Mouse (Mus musculus): ENCODE measurements at regions not wholly inside any gene's neighbourhood (a gene's known extent, or its start where the extent isn't known, plus 50 kb on each side); places are given as distances from the start of the nearest gene placed in this dataset.
"Not testable (repeated sequence)": the region's sequence is repeated elsewhere in the genome, so short reads cannot be mapped to it uniquely, and the experiment has no call there.

DNA sequence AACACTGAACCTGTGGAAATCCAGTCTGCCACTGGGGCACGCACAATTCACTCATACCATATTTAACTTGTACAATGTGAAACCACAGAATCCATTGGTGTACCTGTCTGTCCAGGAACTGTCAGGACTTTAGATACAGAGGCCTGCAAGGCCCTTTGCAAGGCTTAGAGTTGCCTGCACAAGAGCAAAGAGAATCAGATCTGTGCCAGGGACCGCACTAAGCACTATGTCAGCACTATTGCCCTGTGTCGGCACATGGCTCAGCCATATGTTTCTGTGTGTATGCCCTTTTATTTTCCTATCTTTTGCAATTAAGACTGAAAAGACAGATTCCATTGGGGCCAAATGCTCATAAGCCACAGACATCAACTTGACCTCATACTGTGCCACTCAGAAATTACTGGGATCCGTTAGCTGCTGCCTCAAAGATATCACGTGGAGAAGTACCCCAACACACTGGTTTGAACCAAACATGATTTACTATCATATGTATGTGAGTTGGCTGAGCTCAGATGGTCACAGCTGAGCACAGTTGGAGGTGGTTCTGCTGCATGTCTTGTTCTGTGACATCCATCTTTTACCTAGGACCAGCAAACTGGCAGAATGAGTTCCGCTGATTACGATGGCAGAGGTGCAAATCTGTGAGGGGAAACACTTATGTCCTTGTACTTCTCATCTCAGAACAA, 181.7 kb upstream of the Prkcq start:
- no peak for DNase-seq (ENCODE audit: low spot score)

DNA sequence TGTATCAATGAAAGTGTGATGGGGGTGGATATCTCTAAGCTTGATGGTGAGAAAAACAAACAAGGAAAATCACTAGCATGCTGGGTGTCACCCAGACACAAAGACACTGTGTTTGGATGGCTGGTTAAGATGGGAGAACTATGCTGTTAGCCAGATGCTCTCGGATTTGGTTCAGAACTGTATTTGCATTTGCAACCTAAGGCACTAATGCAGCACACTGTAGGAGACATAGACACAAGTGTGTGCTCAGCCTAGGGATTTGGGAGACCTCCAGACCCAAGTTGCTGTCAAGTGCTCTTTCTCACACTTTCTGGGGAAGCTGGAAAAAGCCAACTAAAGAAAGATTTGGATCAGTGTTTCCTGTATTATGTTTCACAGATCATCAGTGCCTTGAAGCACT, 173.1 kb upstream of the Prkcq start:
- DNase-seq (ENCODE audit: low spot score) = no peak

DNA sequence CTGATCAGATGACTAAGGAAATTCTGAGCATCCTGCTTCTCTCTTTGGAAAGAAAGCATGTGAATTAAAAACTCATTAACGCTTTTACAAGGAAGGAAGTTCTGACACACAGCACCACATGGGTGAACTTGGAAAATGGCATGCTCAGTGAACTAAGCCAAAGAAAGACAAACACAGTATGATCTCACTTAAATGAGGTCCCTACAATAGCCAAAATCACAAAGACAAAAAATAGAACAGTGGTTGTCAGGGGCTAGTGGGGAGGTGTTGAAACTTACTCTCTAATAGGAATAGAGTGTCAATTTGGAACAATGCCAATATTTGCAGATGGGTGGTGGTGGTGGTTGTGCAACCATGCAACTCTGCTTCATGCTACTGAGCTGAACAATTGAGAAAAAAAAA, 172.7 kb upstream of the Prkcq start:
- DNase-seq (ENCODE audit: low spot score) = no peak

DNA sequence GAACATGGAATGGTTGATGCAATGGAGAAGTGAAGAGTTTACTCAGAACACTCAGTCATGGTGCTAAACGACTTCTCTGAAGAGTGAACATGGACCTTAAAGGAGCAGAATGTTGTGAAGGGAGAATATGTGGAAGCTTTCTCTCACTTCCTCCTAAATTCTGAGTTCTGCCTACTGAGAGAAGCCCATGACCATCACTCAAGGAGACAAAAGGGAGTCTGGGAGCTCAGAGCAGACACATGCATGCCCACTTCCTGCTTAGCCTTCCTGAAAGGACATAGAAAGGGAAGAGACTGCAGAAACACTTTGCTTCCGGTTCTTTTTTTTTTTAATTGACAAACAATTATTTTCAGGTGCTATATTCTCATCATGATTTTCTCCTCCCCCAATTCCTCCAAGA, 166.1 kb upstream of the Prkcq start:
- no peak for DNase-seq (ENCODE audit: low spot score)

DNA sequence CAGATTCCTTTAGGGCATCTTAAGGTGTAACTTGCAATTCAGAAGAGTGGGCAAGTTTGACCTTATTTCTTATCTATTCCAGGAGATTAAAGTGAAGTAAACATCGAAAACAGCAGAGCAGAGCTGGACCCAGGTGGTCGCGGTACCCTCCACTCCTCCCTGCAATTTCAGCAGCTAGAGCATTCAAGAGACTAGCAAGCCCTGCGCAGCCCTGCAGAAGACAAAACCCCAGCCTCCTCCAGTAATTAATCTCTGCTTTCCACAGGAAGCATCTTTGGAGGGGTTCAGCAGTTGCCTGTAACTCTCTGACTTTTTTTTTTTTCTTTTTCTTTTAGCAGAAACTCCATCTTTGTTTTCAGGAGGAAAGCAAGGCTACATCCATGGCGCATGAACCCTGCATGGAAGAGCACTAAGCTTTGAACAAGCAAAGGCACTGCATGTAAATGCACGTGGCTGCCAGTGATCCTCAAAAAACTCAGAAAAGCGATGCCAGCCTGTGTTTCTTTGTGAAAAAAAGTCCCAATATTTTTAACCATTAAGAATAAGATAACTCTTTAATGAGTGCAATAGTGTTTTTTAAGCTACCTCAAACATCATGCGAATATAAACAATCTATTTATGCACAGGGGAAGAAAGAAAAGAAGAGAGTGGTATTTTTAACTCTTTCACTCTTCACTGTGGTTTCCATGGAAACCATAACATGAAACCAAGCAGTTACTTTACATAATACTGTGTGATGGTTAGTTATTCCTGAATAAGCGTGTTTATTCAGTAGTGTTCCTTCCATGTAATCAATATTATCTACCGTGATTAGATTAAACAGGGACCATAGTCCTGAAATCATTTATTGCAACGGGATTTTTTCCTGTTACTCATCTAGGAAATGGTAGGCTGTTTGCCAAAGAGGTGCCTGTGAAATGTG, 160.6 kb upstream of the Prkcq start:
- DNase-seq (ENCODE audit: low spot score) = no peak

DNA sequence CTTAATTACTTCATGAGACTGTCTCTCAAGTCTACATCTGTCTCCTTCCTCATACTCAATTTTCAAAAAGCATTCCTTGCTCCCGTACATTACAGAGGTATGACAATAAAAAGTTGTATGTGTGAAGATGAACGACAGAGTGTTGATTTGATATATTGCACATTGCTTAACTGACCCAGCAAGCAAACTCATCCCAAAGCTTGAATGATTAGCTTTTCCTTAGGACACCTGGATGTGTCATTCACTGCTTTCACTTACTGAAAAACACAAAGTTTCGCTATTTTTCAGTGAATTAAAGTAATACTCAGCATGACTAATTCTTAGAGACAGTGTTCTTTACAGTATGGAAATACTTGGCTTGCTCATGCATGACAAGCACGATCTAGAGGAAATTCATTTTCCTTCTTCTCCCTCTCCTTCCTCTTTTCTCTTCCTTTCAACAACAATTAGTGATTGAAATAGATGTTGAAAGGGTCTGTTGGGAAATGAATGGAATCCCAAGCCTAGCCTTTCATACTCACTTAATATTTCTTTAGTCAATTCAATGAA, 159.5 kb upstream of the Prkcq start:
- no peak for DNase-seq (ENCODE audit: low spot score)

DNA sequence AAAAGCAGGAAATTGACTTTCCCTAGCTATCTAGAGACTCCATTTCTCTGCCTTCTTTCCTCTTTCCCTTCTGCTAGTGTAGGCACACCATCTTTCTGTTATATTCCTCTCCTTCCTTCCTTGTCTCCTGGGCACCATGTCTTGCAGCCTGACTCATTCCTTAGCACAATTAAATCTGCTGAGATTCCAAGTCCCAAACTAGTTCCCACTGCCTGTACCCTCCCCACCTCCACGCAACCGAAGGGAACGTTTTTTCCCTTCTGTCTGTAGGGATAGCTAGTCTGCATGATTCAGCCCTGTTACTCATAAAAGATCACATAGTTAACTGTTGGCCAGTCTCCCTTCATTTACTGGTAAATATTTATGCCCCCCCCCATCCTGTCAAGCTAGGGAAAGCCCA, 158.8 kb upstream of the Prkcq start:
- no peak for DNase-seq (ENCODE audit: low spot score)

DNA sequence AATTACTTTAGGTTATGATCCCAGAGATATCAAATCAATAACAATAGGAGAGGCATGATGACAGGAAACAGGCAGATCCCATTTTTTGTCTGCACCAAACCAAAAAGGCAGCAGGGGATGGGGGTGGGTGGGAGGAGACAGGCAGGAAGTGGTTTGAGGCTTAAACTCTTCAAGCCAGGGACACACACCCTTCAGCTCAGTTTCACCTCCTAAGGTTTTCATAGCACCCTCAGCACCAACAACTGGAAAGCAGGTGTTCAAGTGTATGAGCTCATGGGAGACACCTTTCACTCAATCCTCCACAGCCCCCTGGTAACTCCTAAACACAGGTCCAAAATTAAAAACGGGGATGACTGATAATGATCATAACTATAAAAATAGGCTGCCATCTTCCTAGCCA, 155.5 kb upstream of the Prkcq start:
- no peak for DNase-seq (ENCODE audit: low spot score)

DNA sequence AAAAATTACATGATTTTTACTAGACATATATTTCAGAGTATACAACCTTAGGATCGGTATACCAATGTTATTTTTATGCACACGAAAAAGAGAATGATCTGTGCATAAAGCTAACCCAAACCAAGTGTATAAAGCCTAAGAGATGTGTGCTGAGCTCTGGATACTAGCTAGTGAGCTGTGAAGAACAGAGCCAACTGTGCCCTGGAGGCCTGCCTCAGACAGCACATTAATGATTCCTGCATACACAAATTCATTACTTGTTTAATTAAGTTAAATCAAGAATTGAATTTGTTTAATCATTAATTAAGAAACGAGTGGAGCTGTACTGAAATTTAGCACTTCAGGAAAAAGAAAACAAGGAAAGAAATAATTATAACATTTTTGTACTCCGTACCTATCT, 139.0 kb upstream of the Prkcq start:
- DNase-seq (ENCODE audit: low spot score) = no peak

DNA sequence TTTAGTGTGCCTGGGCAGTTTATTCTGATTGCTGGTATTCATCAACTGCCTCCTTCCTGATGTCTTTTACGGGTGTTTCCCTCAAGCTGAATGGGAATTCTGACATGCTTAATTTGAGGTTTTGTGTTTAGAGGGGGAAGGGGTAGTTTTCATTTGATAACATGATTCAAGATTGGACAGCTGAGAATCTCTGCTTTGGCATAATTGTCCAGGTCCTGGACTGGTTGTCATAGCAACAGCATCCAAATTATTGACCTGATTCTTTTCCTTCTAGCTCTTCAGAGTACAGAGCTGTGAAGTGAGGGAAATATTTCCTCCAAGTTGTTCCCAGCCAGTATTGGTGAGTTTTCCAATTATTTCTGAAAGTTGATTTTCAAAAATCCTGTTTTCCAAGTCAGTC, 137.7 kb upstream of the Prkcq start:
- no peak for DNase-seq (ENCODE audit: low spot score)

DNA sequence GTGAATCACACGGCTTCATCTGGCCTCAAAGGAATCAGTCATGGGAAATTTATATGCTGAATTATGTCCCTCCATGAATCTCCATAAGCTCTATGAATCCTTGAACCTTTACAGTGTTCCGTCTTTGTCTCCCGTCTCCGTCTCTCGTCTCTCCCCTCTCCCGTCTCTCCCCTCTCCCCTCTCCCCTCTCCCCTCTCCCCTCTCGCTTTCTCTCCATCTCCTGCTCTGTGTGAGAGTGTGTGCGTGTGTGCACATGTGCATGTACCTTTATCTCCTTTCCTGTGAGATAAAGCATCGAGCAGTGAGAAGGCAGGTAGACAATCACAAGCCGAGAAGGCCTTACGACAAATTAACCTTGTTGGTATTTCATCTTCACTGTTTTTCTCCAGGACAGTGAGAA, 134.6 kb upstream of the Prkcq start:
- DNase-seq (ENCODE audit: low spot score) = no peak

DNA sequence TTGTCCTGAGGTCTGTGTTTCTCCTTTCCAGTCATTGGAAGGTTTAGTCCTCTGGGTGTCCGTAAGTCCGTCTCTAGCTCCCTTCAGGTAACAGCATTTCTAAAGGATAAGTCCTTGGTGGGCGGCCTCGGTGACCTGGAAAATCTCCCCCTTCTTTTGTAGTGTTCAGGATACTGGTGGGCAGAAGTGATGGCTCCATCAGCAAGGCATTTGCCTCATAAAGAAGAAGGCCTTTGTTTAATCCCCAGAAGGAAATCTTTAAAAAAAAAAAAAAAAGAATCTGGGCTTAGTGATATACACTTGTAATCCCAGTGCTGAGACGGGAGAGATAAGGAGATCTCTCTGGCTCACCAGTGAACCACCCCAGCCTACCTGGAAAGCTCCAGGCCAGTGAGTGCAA, 133.5 kb upstream of the Prkcq start:
- no peak for DNase-seq (ENCODE audit: low spot score)

DNA sequence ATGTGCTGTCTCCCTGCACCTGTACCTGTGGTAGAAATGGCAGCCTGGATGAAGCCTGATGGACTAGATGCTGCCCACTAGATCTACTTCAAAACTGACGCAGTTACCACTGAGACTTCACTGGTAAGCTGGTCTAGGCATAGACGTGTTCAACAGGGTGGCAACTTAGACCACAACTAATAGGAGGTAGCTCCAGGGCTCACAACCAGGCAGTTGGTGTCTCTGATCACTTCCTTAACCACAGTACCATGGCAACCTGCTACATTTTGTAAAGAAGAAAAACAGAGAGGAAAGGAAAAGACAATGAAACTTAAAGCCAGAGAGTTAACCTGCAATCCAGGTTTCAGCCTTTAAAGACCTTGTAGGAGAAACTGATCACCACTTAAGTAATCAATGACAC, 131.9 kb upstream of the Prkcq start:
- no peak for DNase-seq (ENCODE audit: low spot score)

DNA sequence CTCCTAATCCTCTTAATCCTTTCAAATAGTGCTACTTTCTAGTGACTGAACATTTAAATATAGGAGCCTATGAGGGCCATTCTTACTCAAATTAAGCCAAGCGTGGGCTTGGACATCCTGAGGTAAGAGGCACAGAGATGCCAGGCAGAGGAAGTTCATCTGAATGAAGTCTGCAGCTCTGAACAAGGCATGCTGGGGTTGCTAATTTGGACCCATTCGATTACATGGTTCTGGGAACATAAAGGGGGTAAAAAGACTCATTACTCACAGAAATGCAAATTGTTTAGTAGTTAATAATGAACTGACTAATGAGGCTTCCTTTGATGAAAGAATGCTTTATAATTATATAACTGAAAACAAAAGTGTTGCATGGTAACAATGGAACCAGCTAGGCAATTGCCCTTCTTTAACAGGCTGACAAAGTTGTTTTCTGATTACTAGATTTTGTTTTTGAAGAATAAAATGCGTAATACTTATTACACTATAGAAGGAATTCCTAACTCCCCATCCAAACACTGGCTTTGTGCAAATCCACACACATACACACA, 127.1 kb upstream of the Prkcq start:
- no peak for DNase-seq (ENCODE audit: low spot score)

DNA sequence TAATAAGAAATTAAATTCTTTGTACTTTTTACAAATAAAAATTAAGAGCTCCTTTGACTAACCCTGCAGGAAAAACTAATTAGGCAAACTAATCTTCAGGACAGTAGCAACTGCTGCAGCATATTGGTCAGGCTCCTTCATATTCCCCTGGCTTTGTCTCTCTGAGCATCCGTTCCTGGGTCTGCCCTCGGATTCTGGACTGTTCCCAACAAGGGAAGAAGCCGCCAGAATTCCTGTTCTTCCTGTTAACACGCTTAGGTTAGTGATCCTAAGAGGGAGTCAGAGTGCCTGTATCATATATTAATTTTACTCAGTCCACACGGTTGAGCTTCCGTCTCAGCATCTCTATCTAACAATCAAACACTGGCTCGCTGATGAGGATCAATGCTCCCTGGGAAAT, 120.3 kb upstream of the Prkcq start:
- DNase-seq (ENCODE audit: low spot score) = no peak

DNA sequence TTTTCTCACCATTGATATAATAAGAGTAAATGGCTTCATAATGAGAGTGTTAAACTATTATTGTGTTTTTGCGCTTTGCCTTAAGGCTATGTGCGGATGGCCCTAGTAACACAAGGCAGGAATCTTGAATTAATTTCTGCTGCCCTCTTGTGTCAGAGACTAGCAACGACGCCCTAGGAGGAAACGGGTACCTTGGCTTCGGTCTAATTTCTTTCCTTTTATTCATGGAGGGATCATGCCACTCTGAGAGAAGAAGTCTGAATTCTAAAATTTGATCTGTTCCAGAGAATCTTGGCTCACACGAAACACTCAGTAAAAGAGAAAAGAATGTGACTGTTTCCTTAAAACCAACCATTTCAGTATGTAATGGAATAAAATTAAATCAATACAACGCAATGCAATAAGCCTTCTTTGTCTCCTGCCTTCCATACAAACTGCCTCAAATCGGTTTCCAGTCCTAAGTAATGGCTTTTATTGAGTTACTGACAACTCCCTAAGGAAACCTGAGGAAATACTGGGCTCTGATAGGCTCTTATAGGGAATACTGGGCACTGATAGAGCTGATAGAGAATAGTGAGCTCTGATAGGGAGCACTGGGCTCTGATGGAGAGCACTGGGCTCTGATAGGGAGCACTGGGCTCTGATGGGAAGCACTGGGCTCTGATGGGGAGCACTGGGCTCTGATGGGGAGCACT, 112.0 kb upstream of the Prkcq start:
- DNase-seq (ENCODE audit: low spot score) = no peak

DNA sequence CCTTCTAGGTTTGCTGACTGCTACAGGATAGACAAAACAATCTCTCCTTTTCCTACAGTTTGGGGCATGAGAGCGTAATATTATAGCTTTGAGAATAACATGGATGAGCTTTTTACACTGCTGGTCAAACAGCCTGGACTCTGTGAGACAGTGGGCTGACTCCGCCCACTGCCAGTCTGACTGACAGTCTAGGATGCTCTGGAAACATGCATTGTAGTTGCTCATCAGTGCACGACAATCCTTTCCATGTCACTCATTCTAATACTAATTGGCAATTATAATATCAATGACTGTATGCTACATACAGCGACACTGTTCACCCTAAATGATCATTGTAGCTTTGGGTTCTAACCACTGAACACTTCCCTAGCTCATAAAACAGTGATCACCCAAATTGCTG, 104.5 kb upstream of the Prkcq start:
- no peak for DNase-seq (ENCODE audit: low spot score)

DNA sequence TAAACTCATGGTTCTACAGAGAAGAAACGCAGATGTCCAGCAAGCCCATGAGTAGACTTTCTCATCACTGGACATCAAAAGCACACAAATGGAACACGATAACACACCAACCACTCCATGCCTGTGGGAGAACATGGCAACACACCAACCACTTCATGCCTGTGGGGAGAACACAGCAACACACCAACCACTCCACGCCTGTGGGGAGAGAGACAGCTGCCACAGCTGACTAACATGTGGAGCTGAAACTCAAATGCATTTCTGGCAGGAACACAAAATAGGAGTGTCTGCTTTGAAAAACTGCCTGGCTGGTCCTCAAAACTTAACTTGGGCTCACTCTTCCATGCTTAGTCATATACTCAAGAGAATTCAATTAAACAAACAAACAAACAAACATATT, 88.4 kb upstream of the Prkcq start:
- DNase-seq (ENCODE audit: low spot score) = no peak

DNA sequence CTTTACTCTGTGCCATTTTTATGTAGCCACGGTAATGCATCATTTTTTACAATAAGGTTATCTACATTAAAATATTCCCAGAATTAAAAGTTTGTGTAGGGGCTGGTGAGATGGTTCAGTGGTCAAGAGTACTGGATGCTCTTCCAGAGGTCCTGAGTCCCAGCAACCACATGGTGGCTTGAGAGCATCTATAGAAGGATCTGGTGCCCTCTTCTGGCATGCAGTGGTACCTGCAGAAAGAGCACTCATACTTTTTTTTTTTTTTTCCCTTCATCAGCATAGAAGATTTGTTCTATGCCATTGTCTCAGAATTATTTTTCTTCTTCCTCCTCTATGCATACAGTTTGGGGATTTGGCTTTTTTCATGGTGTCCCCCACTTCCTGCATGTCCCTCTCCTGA, 84.9 kb upstream of the Prkcq start:
- DNase-seq (ENCODE audit: low spot score) = no peak

DNA sequence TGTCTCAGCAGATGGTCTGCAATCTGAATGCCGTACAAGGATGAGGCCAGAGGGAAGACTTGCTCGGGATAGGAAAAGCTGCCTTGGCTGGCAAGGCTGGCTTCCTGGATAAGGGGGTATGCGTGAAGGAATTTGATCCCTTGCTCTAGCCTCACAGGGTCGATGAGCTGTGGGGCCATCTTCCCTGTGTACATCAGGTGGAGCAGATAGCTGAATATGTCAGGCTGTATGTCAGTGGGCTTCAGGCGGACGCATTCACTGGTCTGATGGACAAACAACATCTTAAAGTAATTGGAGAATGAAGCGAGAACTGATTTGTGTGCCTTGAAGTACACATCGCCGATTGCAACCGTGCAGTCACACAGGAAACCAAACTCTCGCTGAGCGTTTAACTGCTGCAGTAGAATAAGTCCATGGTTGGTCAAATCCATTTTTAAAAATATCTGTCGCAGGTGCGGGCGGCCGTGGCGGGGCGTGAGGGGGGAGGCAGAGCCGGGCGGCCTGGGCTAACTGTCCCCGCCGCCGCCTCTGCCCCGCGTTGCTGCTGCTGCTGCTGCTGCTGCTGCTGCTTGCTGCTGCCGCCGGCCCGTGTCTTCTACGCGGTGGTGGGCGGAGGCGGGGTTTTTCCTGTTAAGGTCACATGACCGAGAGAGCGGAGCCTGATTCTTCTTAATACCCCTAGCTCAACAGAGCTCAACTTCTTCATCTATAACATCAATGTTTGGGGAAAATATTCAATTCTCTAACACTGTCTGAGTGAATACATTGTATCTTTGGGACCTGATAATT, 71.9 kb upstream of the Prkcq start:
- DNase-seq (ENCODE audit: low spot score) = not testable (repeated sequence)

DNA sequence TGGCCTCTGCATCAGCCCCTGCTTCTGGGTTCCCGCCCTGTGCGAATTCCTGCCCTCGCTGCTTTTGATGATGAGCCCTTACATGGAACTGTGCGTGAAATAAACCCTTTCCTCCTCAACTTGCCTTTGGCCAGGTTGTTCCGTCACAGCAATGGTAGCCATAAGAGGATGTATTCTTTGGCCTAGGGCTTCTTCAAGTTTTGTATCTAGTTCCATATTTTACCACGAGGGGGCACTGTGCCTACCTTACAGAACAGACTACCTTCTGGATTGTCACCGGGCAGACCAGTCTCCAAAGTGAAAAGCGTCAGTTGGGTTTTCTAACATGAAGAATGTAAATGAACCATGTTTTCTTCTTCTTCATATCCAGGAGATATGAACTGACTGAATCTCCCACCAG, 58.7 kb upstream of the Prkcq start:
- DNase-seq (ENCODE audit: low spot score) = no peak

DNA sequence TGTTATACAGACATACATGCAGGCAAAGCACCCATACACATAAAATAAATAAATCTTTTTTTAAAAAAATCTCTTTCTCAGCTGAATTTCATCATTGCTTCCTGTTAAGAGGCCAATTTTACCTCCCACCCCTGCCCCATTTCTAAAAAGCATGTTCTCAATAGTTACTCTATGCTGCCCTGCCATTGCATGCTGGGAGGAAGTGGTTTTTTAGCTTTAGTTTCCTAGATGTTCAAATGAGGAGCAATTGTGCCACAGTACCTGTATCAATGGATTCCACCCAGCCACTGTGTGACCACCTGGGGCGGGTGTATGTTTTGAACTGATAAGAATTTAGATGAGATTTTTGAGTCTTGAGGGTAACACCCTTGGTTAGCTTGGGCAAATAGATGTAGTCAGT, 53.3 kb upstream of the Prkcq start:
- no peak for DNase-seq (ENCODE audit: low spot score)

Measured in ovary, adult 18-20 months (tissue).